In the genomic region with DNA sequence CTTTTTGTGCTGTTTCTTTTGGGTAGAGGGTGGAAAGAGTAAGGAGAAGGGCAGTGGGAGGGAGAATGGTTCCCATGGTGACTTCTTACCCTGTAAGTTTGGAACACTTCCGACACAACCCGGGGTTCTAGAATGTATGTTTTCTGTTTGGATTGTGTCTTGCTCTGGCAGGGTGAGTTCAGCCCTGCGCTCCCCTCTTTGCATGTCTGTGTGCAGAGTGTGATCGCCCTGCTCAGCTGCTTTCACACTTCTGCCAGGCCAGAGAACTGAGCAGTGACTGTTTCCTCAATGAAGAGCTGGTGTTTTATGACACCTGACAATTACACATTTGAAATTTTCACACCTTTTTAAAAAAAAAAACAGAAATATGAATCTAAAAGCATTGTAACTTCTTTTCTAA, we compare ENCODE assay signal across 23 mouse cellular contexts.
"Had no signal": no experiment of that assay in that cellular context is flagged by ENCODE, and none has a peak within 500 bp of the region (broad histone marks: within the 10 kb centered on the region; RNA-seq: fewer than 3 reads in every experiment).

No protein-coding gene starts in this region.

- H3K27ac ChIP-seq: heart, embryonic 10.5 days; heart, embryonic 13.5 days; heart, embryonic 15.5 days; hindbrain, embryonic 14.5 days; intestine, embryonic 15.5 days; layer of hippocampus, adult 2 months; left cerebral cortex, adult 2 months; limb, embryonic 10.5 days; limb, embryonic 12.5 days had no signal

- DNase-seq: gastrocnemius, postnatal 14 days; gastrocnemius, postnatal 36 days; heart, adult 18-20 months; heart, postnatal 14 days; heart, postnatal 36 days; kidney, adult 18-20 months; kidney, adult 8-10 months; kidney, postnatal 10 days; kidney, postnatal 25 days; kidney, postnatal 4 days; liver had no signal

- H3K9me3 ChIP-seq: heart, embryonic 10.5 days; heart, embryonic 13.5 days; heart, embryonic 15.5 days; intestine, embryonic 15.5 days; limb, embryonic 10.5 days; limb, embryonic 12.5 days had no signal

- ATAC-seq: hindbrain, embryonic 16.5 days; inflammation-experienced regulatory T-cells, adult 6 months; intestine, embryonic 15.5 days; intestine, postnatal 0 days had no signal

- H3K36me3 ChIP-seq: heart, embryonic 10.5 days; heart, embryonic 13.5 days; heart, embryonic 15.5 days; intestine, embryonic 15.5 days; limb, embryonic 12.5 days had no signal

- H3K27me3 ChIP-seq: heart, embryonic 13.5 days; heart, embryonic 15.5 days; intestine, embryonic 15.5 days; limb, embryonic 12.5 days had no signal

- H3K4me2 ChIP-seq: heart, embryonic 13.5 days; heart, embryonic 15.5 days; hindbrain, embryonic 14.5 days; intestine, embryonic 15.5 days; limb, embryonic 12.5 days had no signal

- H3K4me3 ChIP-seq: heart, embryonic 10.5 days; heart, embryonic 13.5 days; heart, embryonic 15.5 days; intestine, embryonic 15.5 days; layer of hippocampus, adult 2 months; left cerebral cortex, adult 2 months; limb, embryonic 10.5 days; limb, embryonic 12.5 days had no signal

- H3K4me1 ChIP-seq: heart, embryonic 10.5 days; heart, embryonic 13.5 days; heart, embryonic 15.5 days; intestine, embryonic 15.5 days; limb, embryonic 10.5 days; limb, embryonic 12.5 days had no signal

- H3K9ac ChIP-seq: heart, embryonic 13.5 days; heart, embryonic 15.5 days; hindbrain, embryonic 14.5 days; intestine, embryonic 15.5 days; limb, embryonic 12.5 days had no signal
